Mouse (Mus musculus): Measurements from ENCODE around the gene Fbln5.

Gene Fbln5

GRCm38 (mm10) chr12:101759440-101760045, 59.3 kb downstream of the Fbln5 start:
- no peak for DNase-seq (ENCODE audit: low read depth, low spot score)
- Histone ChIP-seq H3K27me3 (ENCODE audit: control insufficient read depth, insufficient read depth, low read length, poor library complexity, severe bottlenecking) (no peaks in the 10 kb centered on the region; the same call in 1 of the 2 replicates), H3K36me3 (ENCODE audit: control insufficient read depth, insufficient read depth, low read length, poor library complexity, severe bottlenecking) (no peaks in the 10 kb centered on the region)

GRCm38 (mm10) chr12:101758698-101759097, 60.2 kb downstream of the Fbln5 start:
- Histone ChIP-seq H3K27me3 (ENCODE audit: control insufficient read depth, insufficient read depth, low read length, poor library complexity, severe bottlenecking) (no peaks in the 10 kb centered on the region; the same call in 1 of the 2 replicates), H3K36me3 (ENCODE audit: control insufficient read depth, insufficient read depth, low read length, poor library complexity, severe bottlenecking) (no peaks in the 10 kb centered on the region)
- DNase-seq (ENCODE audit: low read depth, low spot score): no peak

GRCm38 (mm10) chr12:101742375-101742774, 76.5 kb downstream of the Fbln5 start:
- no peak for DNase-seq (ENCODE audit: low read depth, low spot score)
- H3K27me3 ChIP-seq (ENCODE audit: control insufficient read depth, insufficient read depth, low read length, poor library complexity, severe bottlenecking): no peaks in the 10 kb centered on the region
- H3K36me3 ChIP-seq (ENCODE audit: control insufficient read depth, insufficient read depth, low read length, poor library complexity, severe bottlenecking): no peaks in the 10 kb centered on the region

- no peak for DNase-seq (ENCODE audit: low read depth, low spot score)
- Histone ChIP-seq H3K27me3 (ENCODE audit: control insufficient read depth, insufficient read depth, low read length, poor library complexity, severe bottlenecking) (no peaks in the 10 kb centered on the region), H3K36me3 (ENCODE audit: control insufficient read depth, insufficient read depth, low read length, poor library complexity, severe bottlenecking) (no peaks in the 10 kb centered on the region)
These were observed 78.4 kb downstream of the Fbln5 start for GRCm38 (mm10) chr12:101740486-101740885.

- no peak for DNase-seq (ENCODE audit: low read depth, low spot score)
- Histone ChIP-seq H3K36me3 (ENCODE audit: control insufficient read depth, insufficient read depth, low read length, poor library complexity, severe bottlenecking) (no peaks in the 10 kb centered on the region), H3K27me3 (ENCODE audit: control insufficient read depth, insufficient read depth, low read length, poor library complexity, severe bottlenecking) (no peaks in the 10 kb centered on the region)
These were observed 78.8 kb downstream of the Fbln5 start for GRCm38 (mm10) chr12:101740045-101740444.

- Histone ChIP-seq H3K27me3 (ENCODE audit: control insufficient read depth, insufficient read depth, low read length, poor library complexity, severe bottlenecking) (no peaks in the 10 kb centered on the region), H3K36me3 (ENCODE audit: control insufficient read depth, insufficient read depth, low read length, poor library complexity, severe bottlenecking) (no peaks in the 10 kb centered on the region)
- DNase-seq (ENCODE audit: low read depth, low spot score): no peak
These were observed 100.1 kb downstream of the Fbln5 start for GRCm38 (mm10) chr12:101718755-101719150.

- DNase-seq (ENCODE audit: low read depth, low spot score): peak; percentile 53
These were observed 100.7 kb downstream of the Fbln5 start, which contains the start of gene Tc2n for GRCm38 (mm10) chr12:101718054-101718754. Gene Tc2n, minus strand, starts transcription at chr12:101718523.

GRCm38 (mm10) chr12:101699176-101699575, 119.7 kb downstream of the Fbln5 start:
- Histone ChIP-seq H3K27me3 (ENCODE audit: control insufficient read depth, insufficient read depth, low read length, poor library complexity, severe bottlenecking) (no peaks in the 10 kb centered on the region), H3K36me3 (ENCODE audit: control insufficient read depth, insufficient read depth, low read length, poor library complexity, severe bottlenecking) (no peaks in the 10 kb centered on the region)
- no peak for DNase-seq (ENCODE audit: low read depth, low spot score)

More at GRCm38 (mm10) chr12:101718054-101718754, 100.7 kb downstream of the Fbln5 start, which contains the start of gene Tc2n:
- Histone ChIP-seq H3K36me3 (ENCODE audit: control insufficient read depth, insufficient read depth, low read length, poor library complexity, severe bottlenecking) (no peaks in the 10 kb centered on the region), H3K27me3 (ENCODE audit: control insufficient read depth, insufficient read depth, low read length, poor library complexity, severe bottlenecking) (no peaks in the 10 kb centered on the region)

Measured in splenic B cell, adult 2 months (primary cell).